Mouse (Mus musculus): ENCODE data around the gene Gemin5. TPM values are rescaled to one million over a fixed set of nuclear protein-coding genes. Genes with fewer than 3 reads are reported as not detected.

Gene Gemin5
- polyA plus RNA-seq, 1 experiment from 2014 or later = 14.9 TPM

Other genes starting within 250 kb of the Gemin5 start
- 17.5 and 18.3 TPM in 2 replicates for gene Larp1, start 159.5 kb downstream of the Gemin5 start, polyA plus RNA-seq (2016; fragmentation: Nextera tagmentation; extraction: Ambion mirVana)
- gene Gm12248, start 75.4 kb downstream of the Gemin5 start, polyA plus RNA-seq (2016; fragmentation: Nextera tagmentation; extraction: Ambion mirVana) = not detected in 2 replicates
- 71.7 and 73.8 TPM in 2 replicates for gene Cnot8, start 64.4 kb downstream of the Gemin5 start, polyA plus RNA-seq (2016; fragmentation: Nextera tagmentation; extraction: Ambion mirVana)
- 102 and 109 TPM in 2 replicates for gene Mrpl22, start 3.1 kb upstream of the Gemin5 start, polyA plus RNA-seq (2016; fragmentation: Nextera tagmentation; extraction: Ambion mirVana)
- gene Igtp, start 31.0 kb upstream of the Gemin5 start, polyA plus RNA-seq (2016; fragmentation: Nextera tagmentation; extraction: Ambion mirVana) = 3.7 and 3.9 TPM in 2 replicates
- gene Irgm2, start 31.1 kb upstream of the Gemin5 start, polyA plus RNA-seq (2016; fragmentation: Nextera tagmentation; extraction: Ambion mirVana) = 2.8 and 3.7 TPM in 2 replicates
- gene 4930438A08Rik, start 106.3 kb upstream of the Gemin5 start, polyA plus RNA-seq (2016; fragmentation: Nextera tagmentation; extraction: Ambion mirVana) = not detected in 2 replicates
- 14.9 and 15.5 TPM in 2 replicates for gene Zfp692, start 138.5 kb upstream of the Gemin5 start, polyA plus RNA-seq (2016; fragmentation: Nextera tagmentation; extraction: Ambion mirVana)
- gene Zfp672, start 161.8 kb upstream of the Gemin5 start, polyA plus RNA-seq (2016; fragmentation: Nextera tagmentation; extraction: Ambion mirVana) = 32.4 and 33.6 TPM in 2 replicates
- 26.6 and 27.8 TPM in 2 replicates for gene Sh3bp5l, start 162.2 kb upstream of the Gemin5 start, polyA plus RNA-seq (2016; fragmentation: Nextera tagmentation; extraction: Ambion mirVana)
- gene Lypd8, start 210.5 kb upstream of the Gemin5 start, polyA plus RNA-seq (2016; fragmentation: Nextera tagmentation; extraction: Ambion mirVana) = not detected in 2 replicates

Measured in heart, embryonic 12.5 days (tissue).